11 mouse cellular contexts compared by ENCODE assay signal in the genomic region with DNA sequence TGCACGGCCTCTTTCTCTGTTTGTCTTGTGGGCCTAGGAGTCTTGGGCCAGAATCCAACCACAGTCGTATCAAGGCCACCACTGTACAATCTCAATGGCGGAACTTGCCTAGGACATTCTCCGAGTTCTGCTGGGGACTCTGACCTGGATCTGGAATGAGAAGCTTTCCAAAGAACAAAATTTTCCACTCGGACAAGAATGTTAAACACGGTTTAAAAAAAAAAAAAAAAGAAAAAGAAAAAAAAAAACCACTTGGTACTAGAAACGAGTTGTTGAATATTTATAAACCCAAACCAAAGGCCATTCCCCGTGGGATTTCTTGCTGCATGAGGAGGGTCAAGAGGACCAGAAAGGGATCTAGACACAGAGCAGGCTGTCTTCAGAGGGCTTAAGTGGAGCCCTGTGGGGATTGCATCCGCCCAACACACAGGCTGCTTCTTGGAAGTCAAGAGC. TPM values are rescaled to one million over a fixed set of nuclear protein-coding genes. Genes with fewer than 3 reads are reported as not detected.
A peak's percentile ranks its signal among the peaks of the same experiment; 100 is the strongest.
DNase-seq lines count a peak whose midpoint lies in the region; TF ChIP-seq lines count a peak whose summit lies in the region.
"Had no signal": no experiment of that assay in that cellular context is flagged by ENCODE, and none has a peak within 500 bp of the region (broad histone marks: within the 10 kb centered on the region; RNA-seq: fewer than 3 reads in every experiment).

No protein-coding gene starts in this region.

- no peak for DNase-seq in gastrocnemius, adult 2 months
- no peak for DNase-seq in gastrocnemius, adult 18-20 months (ENCODE audit: low spot score)
- DNase-seq in left cerebral cortex, postnatal 14 days (ENCODE audit: low spot score in 2 of 2), result peak; percentile 21 to 58
- no peak for DNase-seq in left cerebral cortex, postnatal 4 days
- DNase-seq in kidney, adult 2 months, result peak; percentile 80
- DNase-seq in lung, postnatal 36 days, result peak; percentile 53
- no peak for DNase-seq in cerebellum, adult 11 months
- DNase-seq in ovary, postnatal 36 days (ENCODE audit: low spot score), result no peak
- DNase-seq: cerebellum, adult 9-10 months; liver, embryonic 13.5 days; thymus, postnatal 25 days had no signal

- no peak overlapping the region for H3K4me3 ChIP-seq in gastrocnemius, adult 2 months
- H3K4me3 ChIP-seq in kidney, adult 2 months (ENCODE audit: insufficient read depth, low read depth, low read length), result no peak overlapping the region
- H3K4me3 ChIP-seq: liver, embryonic 13.5 days had no signal

- TF ChIP-seq POLR2A in kidney, adult 2 months (IDR thresholded peaks at IDR 0.05; ENCODE audit: low read depth, low read length), result no peak

- H3K27ac ChIP-seq in gastrocnemius, adult 2 months, result peak overlapping the region; percentile 59
- peak overlapping the region; percentile 43; the same call in 1 of the 2 replicates for H3K27ac ChIP-seq in kidney, adult 2 months (ENCODE audit: insufficient read depth, low read depth, low read length)
- H3K27ac ChIP-seq: liver, embryonic 13.5 days had no signal

- peaks cover 4% of the 10 kb centered on the region; the same call in 1 of the 2 replicates for H3K4me1 ChIP-seq in kidney, adult 2 months (ENCODE audit: control insufficient read depth, insufficient read depth, low read length)
- H3K4me1 ChIP-seq: liver, embryonic 13.5 days had no signal

- no peak for TF ChIP-seq CTCF in gastrocnemius, adult 2 months (IDR thresholded peaks at IDR 0.05)
- TF ChIP-seq CTCF in kidney, adult 2 months (conservative IDR thresholded peaks at IDR 0.05; ENCODE audit: insufficient read depth, insufficient read length, low read depth, low read length), result no peak

- no peaks in the 10 kb centered on the region for H3K27me3 ChIP-seq in kidney, adult 2 months (replicated peaks; ENCODE audit: control insufficient read depth, insufficient read depth, low read length)
- H3K27me3 ChIP-seq: liver, embryonic 13.5 days had no signal

- WGBS in kidney, adult 2 months, result 46% methylated on average over 9 of the region's 9 CpGs

- no peaks in the 10 kb centered on the region for H3K36me3 ChIP-seq in kidney, adult 2 months (ENCODE audit: control insufficient read depth, insufficient read depth, low read length)
- H3K36me3 ChIP-seq: liver, embryonic 13.5 days had no signal

- intact Hi-C loops in gastrocnemius, adult 2 months (cut with DNase I), result loop anchor here (10.0 kb wide), 1 partner anchor 321 kb away; no protein-coding TSS in a partner anchor
- intact Hi-C loops in left cerebral cortex, postnatal 14 days (cut with DNase I), result loop anchor here (10.0 kb wide), 1 partner anchor 341 kb away; no protein-coding TSS in a partner anchor
- intact Hi-C loops in left cerebral cortex, postnatal 4 days (cut with DNase I), result no loop called here

RNA-seq across cellular contexts. Expression of gene Daam2, which starts 29.9 kb away (rescaled TPM):
- total RNA-seq in gastrocnemius, adult 2 months (2021), result 1 to 10 TPM; 3.0 to 6.0 TPM
- 1 to 10 TPM; 3.6 to 4.0 TPM for total RNA-seq in gastrocnemius, adult 18-20 months (2021)
- 10 to 100 TPM; 50.1 to 55.5 TPM for total RNA-seq in left cerebral cortex, postnatal 14 days (2021)
- 10 to 100 TPM; 14.0 to 15.8 TPM for total RNA-seq in left cerebral cortex, postnatal 4 days (2021)
- polyA plus RNA-seq in kidney, adult 2 months (2012; rRNA removed), result 13.2 and 13.5 TPM in 2 replicates

Comparison
In these comparisons a context has a peak if more than half of its experiments do, and no peak if none do; other contexts are left out.
1. DNase-seq: peak in left cerebral cortex, postnatal 14 days (2 of 2), kidney, adult 2 months (single experiment) and lung, postnatal 36 days (single experiment); none in gastrocnemius, adult 2 months (single experiment), gastrocnemius, adult 18-20 months (single experiment), left cerebral cortex, postnatal 4 days (single experiment), cerebellum, adult 11 months (single experiment) and ovary, postnatal 36 days (single experiment).